Mouse (Mus musculus): ENCODE measurements around the gene Pdxk. TPM values are rescaled to one million over a fixed set of nuclear protein-coding genes. Genes with fewer than 3 reads are reported as not detected.
"Not testable (repeated sequence)": the region's sequence is repeated elsewhere in the genome, so short reads cannot be mapped to it uniquely, and the experiment has no call there.

Pdxk gene
- polyA plus RNA-seq, 1 experiment from 2014 or later: 12.1 TPM

- no peaks in the 10 kb centered on the region for H3K4me1 ChIP-seq
- WGBS: 65% methylated on average over 3 of the region's 3 CpGs
- H3K9ac ChIP-seq: no peak overlapping the region
These were observed 31.9 kb downstream of the Pdxk start for GRCm38 (mm10) chr10:78432853-78433252.

GRCm38 (mm10) chr10:78429776-78430175, 35.0 kb downstream of the Pdxk start:
- Histone ChIP-seq H3K4me3 (no peak overlapping the region), H3K9me3 (no peaks in the 10 kb centered on the region), H3K4me1 (peaks cover 11% of the 10 kb centered on the region), H3K4me2 (replicated peaks) (no peak overlapping the region), H3K27ac (no peak overlapping the region), H3K9ac (no peak overlapping the region), H3K27me3 (no peaks in the 10 kb centered on the region), H3K36me3 (peaks cover 20% of the 10 kb centered on the region)
- WGBS: 92% methylated on average over 2 of the region's 2 CpGs
- no peak for ATAC-seq (ENCODE audit: insufficient number of reproducible peaks, insufficient read depth, low FRiP score, low TSS enrichment)

More at GRCm38 (mm10) chr10:78432853-78433252, 31.9 kb downstream of the Pdxk start:
- H3K4me2 ChIP-seq (replicated peaks): no peak overlapping the region
- H3K9me3 ChIP-seq: no peaks in the 10 kb centered on the region
- H3K4me3 ChIP-seq: no peak overlapping the region
- no peaks in the 10 kb centered on the region for H3K27me3 ChIP-seq
- peaks cover 10% of the 10 kb centered on the region for H3K36me3 ChIP-seq
- H3K27ac ChIP-seq: no peak overlapping the region
- ATAC-seq (ENCODE audit: insufficient number of reproducible peaks, insufficient read depth, low FRiP score, low TSS enrichment): no peak

GRCm38 (mm10) chr10:78429180-78429579, 35.6 kb downstream of the Pdxk start:
- H3K36me3 ChIP-seq: peaks cover 20% of the 10 kb centered on the region
- no peak overlapping the region for H3K4me2 ChIP-seq (replicated peaks)
- H3K4me3 ChIP-seq: no peak overlapping the region
- 89% methylated on average over 5 of the region's 5 CpGs for WGBS
- no peak overlapping the region for H3K27ac ChIP-seq
- no peaks in the 10 kb centered on the region for H3K27me3 ChIP-seq
- no peak for ATAC-seq (ENCODE audit: insufficient number of reproducible peaks, insufficient read depth, low FRiP score, low TSS enrichment)
- no peak overlapping the region for H3K9ac ChIP-seq
- H3K9me3 ChIP-seq: no peaks in the 10 kb centered on the region
- H3K4me1 ChIP-seq: peaks cover 11% of the 10 kb centered on the region

- ATAC-seq (ENCODE audit: insufficient number of reproducible peaks, insufficient read depth, low FRiP score, low TSS enrichment): no peak
- Histone ChIP-seq H3K4me1 (peaks cover 11% of the 10 kb centered on the region), H3K4me2 (replicated peaks) (no peak overlapping the region), H3K9me3 (no peaks in the 10 kb centered on the region), H3K36me3 (peaks cover 20% of the 10 kb centered on the region), H3K27me3 (no peaks in the 10 kb centered on the region), H3K4me3 (no peak overlapping the region), H3K27ac (no peak overlapping the region), H3K9ac (no peak overlapping the region)
- WGBS: 91% methylated on average over 11 of the region's 11 CpGs
These were observed 36.7 kb downstream of the Pdxk start for GRCm38 (mm10) chr10:78428070-78428469.

- H3K36me3 ChIP-seq: peaks cover 20% of the 10 kb centered on the region
- no peaks in the 10 kb centered on the region for H3K27me3 ChIP-seq
- H3K4me1 ChIP-seq: peaks cover 11% of the 10 kb centered on the region
- H3K4me2 ChIP-seq (replicated peaks): peak overlapping the region; percentile 72
- ATAC-seq (ENCODE audit: insufficient number of reproducible peaks, insufficient read depth, low FRiP score, low TSS enrichment): no peak
- 40% methylated on average over 6 of the region's 6 CpGs for WGBS
- H3K4me3 ChIP-seq: peak overlapping the region; percentile 86
- H3K9me3 ChIP-seq: no peaks in the 10 kb centered on the region
- 0 out of 2 replicates have a peak overlapping the region, but pooled peaks have one; percentile 78 for H3K27ac ChIP-seq
- peak overlapping the region; percentile 86 for H3K9ac ChIP-seq
These were observed 38.5 kb downstream of the Pdxk start for GRCm38 (mm10) chr10:78426117-78426735.

GRCm38 (mm10) chr10:78425181-78426041, 39.4 kb downstream of the Pdxk start, which contains the start of gene Cstb:
Gene Cstb, plus strand, starts transcription at chr10:78425669.
- ATAC-seq (ENCODE audit: insufficient number of reproducible peaks, insufficient read depth, low FRiP score, low TSS enrichment): peak; percentile 86
- peak within 1 kb of the TSS; percentile 86 for H3K9ac ChIP-seq
- WGBS: 2% methylated on average over 40 of the region's 40 CpGs

GRCm38 (mm10) chr10:78422614-78423013, 42.2 kb downstream of the Pdxk start:
- Histone ChIP-seq H3K27ac (no peak overlapping the region), H3K4me1 (peaks cover 11% of the 10 kb centered on the region), H3K4me2 (replicated peaks) (no peak overlapping the region), H3K36me3 (peaks cover 7% of the 10 kb centered on the region), H3K9me3 (no peaks in the 10 kb centered on the region), H3K4me3 (no peak overlapping the region), H3K27me3 (no peaks in the 10 kb centered on the region), H3K9ac (no peak overlapping the region)
- 89% methylated on average over 3 of the region's 3 CpGs for WGBS
- no peak for ATAC-seq (ENCODE audit: insufficient number of reproducible peaks, insufficient read depth, low FRiP score, low TSS enrichment)

More at GRCm38 (mm10) chr10:78425181-78426041, 39.4 kb downstream of the Pdxk start, which contains the start of gene Cstb:
- H3K4me2 ChIP-seq (replicated peaks): peak within 1 kb of the TSS; percentile 72
- peaks cover 20% of the 10 kb centered on the region for H3K36me3 ChIP-seq
- peak within 1 kb of the TSS; percentile 78 for H3K27ac ChIP-seq
- no peaks in the 10 kb centered on the region for H3K27me3 ChIP-seq
- H3K4me3 ChIP-seq: peak within 1 kb of the TSS; percentile 86
- H3K4me1 ChIP-seq: peaks cover 11% of the 10 kb centered on the region
- no peaks in the 10 kb centered on the region for H3K9me3 ChIP-seq

- H3K4me2 ChIP-seq (replicated peaks): no peak overlapping the region
- H3K36me3 ChIP-seq: no peaks in the 10 kb centered on the region
- no peak overlapping the region for H3K9ac ChIP-seq
- no peak for ATAC-seq (ENCODE audit: insufficient number of reproducible peaks, insufficient read depth, low FRiP score, low TSS enrichment)
- WGBS: 89% methylated on average over 2 of the region's 2 CpGs
- no peak overlapping the region for H3K27ac ChIP-seq
- H3K27me3 ChIP-seq: no peaks in the 10 kb centered on the region
- peaks cover 4% of the 10 kb centered on the region; the same call in 1 of the 2 replicates for H3K4me1 ChIP-seq
- no peak overlapping the region for H3K4me3 ChIP-seq
- no peaks in the 10 kb centered on the region for H3K9me3 ChIP-seq
These were observed 43.8 kb downstream of the Pdxk start for GRCm38 (mm10) chr10:78420929-78421328.

GRCm38 (mm10) chr10:78418791-78419190, 46.0 kb downstream of the Pdxk start:
- no peaks in the 10 kb centered on the region for H3K9me3 ChIP-seq
- H3K4me1 ChIP-seq: no peaks in the 10 kb centered on the region
- no peaks in the 10 kb centered on the region for H3K36me3 ChIP-seq
- H3K27ac ChIP-seq: no peak overlapping the region
- no peak for ATAC-seq (ENCODE audit: insufficient number of reproducible peaks, insufficient read depth, low FRiP score, low TSS enrichment)
- H3K4me2 ChIP-seq (replicated peaks): no peak overlapping the region
- H3K9ac ChIP-seq: no peak overlapping the region
- no peak overlapping the region for H3K4me3 ChIP-seq
- 89% methylated on average over 2 of the region's 2 CpGs for WGBS
- H3K27me3 ChIP-seq: no peaks in the 10 kb centered on the region

GRCm38 (mm10) chr10:78417888-78418287, 46.9 kb downstream of the Pdxk start:
- Histone ChIP-seq H3K4me2 (replicated peaks) (no peak overlapping the region), H3K27me3 (no peaks in the 10 kb centered on the region), H3K9me3 (no peaks in the 10 kb centered on the region), H3K4me3 (no peak overlapping the region), H3K36me3 (no peaks in the 10 kb centered on the region), H3K4me1 (no peaks in the 10 kb centered on the region), H3K9ac (no peak overlapping the region), H3K27ac (no peak overlapping the region)
- 46% methylated on average over 5 of the region's 5 CpGs for WGBS
- no peak for ATAC-seq (ENCODE audit: insufficient number of reproducible peaks, insufficient read depth, low FRiP score, low TSS enrichment)

GRCm38 (mm10) chr10:78414936-78415335, 49.8 kb downstream of the Pdxk start:
- 91% methylated on average over 4 of the region's 4 CpGs for WGBS
- not testable (repeated sequence) for H3K4me1 ChIP-seq

GRCm38 (mm10) chr10:78413152-78413520, 51.6 kb downstream of the Pdxk start:
- 53% methylated on average over 7 of the region's 7 CpGs for WGBS
- Histone ChIP-seq H3K9ac (peak overlapping the region; percentile 24; the same call in 1 of the 2 replicates), H3K4me1 (peaks cover 6% of the 10 kb centered on the region), H3K36me3 (peaks cover 28% of the 10 kb centered on the region), H3K9me3 (no peaks in the 10 kb centered on the region), H3K27me3 (no peaks in the 10 kb centered on the region), H3K27ac (no peak overlapping the region; the same call in 1 of the 2 replicates), H3K4me3 (peak overlapping the region; percentile 91), H3K4me2 (replicated peaks) (peak overlapping the region; percentile 76)
- no peak for ATAC-seq (ENCODE audit: insufficient number of reproducible peaks, insufficient read depth, low FRiP score, low TSS enrichment)

More at GRCm38 (mm10) chr10:78414936-78415335, 49.8 kb downstream of the Pdxk start:
- H3K4me3 ChIP-seq; H3K27me3 ChIP-seq; H3K9me3 ChIP-seq; H3K9ac ChIP-seq; ATAC-seq (ENCODE audit: insufficient number of reproducible peaks, insufficient read depth, low FRiP score, low TSS enrichment); H3K4me2 ChIP-seq (replicated peaks); H3K27ac ChIP-seq: not testable (repeated sequence)
- peaks cover 10% of the 10 kb centered on the region for H3K36me3 ChIP-seq
